Mouse (Mus musculus): ENCODE results near the gene Coro2b. TPM values are rescaled to one million over a fixed set of nuclear protein-coding genes. Genes with fewer than 3 reads are reported as not detected.

Gene Coro2b
- polyA plus RNA-seq, 3 experiments from 2014 or later, result 0.33 to 3.8 (median 1.2) TPM

- ATAC-seq, result no peak
Observed at GRCm38 (mm10) chr9:62437446-62437845, 99.4 kb downstream of the Coro2b start.

- ATAC-seq, result no peak
Observed at GRCm38 (mm10) chr9:62435613-62436318, 101.1 kb downstream of the Coro2b start.

DNA sequence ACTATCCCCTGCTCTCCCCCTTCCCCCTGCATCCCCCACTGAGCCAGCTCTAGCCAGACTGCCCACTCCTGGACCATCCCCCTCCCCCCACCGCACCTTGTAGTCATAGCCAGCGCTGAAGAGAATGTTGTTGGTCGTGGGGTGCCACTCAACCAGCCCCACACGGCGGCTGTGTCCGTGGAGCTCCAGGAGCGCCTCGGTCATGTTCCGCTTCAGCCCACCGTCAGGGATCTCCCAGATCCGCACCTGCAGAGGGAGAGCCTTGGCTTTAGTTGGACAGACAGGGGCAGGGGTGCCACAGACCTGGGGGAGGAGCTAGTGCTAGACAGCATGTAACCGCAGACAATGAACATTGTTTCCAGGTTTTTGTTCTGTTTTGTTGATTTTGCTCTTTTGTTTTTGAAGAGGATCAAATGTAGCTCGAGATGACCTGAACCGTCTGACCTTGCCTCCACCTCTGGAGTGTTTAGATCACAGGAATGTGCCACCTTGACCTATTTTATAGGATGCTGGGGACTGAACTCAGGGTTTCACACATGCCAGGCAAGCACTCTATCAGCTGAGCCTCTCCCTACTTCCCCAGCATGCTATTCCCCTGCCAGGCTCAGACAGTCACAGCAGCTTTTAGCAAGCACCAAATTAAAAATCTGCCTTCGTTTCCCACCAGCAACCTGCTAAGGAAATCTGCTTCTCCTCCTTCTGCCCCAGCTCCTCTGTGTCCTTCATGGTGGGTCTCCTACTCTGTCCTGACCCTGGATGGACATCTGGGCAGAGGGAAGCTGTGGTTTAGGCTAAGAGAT lies 104.4 kb downstream of the Coro2b start:
- no peak for ATAC-seq

DNA sequence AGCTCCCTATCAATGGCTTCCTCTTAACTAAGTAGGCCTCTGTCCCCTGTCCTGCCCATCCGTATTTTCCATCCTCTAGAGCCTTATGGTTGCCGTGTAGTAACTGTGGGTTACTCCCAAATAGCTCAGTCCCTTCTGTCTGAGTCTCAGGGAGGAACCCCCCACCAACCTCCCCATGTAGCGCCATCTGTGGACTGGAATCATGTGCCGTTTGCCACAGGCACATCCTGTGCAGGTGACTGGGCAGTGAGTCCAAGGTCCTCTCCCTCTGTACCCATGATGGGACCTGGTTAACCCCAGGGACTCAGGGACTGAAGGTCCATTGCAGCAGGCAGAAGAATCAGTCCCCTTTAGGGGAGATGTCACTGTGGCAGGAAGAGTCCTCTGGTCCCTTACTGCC lies 106.1 kb downstream of the Coro2b start:
- ATAC-seq, result no peak

- ATAC-seq, result peak; percentile 75
Observed at GRCm38 (mm10) chr9:62427010-62427409, 109.8 kb downstream of the Coro2b start.

DNA sequence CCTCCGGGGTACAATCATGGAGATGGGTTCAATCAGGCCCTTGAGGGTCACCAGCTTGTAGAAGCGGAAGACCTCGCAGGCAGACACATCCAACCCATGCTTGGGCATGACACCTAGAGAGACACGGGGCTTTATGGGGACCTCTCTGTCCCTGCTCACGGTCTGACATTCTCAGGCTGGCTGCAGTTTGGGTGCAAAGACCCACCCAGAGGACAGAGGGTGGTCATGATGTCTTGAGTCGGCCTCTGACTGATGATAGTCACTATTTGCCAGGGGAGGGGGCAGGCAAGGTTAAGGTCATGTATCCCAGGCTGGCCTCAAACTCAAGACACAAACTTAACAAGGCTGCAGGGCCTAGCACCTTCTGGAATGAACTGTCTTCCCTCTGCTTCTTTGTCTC lies 110.3 kb downstream of the Coro2b start:
- ATAC-seq, result no peak

- ATAC-seq, result no peak
Observed at GRCm38 (mm10) chr9:62426021-62426420, 110.8 kb downstream of the Coro2b start.

DNA sequence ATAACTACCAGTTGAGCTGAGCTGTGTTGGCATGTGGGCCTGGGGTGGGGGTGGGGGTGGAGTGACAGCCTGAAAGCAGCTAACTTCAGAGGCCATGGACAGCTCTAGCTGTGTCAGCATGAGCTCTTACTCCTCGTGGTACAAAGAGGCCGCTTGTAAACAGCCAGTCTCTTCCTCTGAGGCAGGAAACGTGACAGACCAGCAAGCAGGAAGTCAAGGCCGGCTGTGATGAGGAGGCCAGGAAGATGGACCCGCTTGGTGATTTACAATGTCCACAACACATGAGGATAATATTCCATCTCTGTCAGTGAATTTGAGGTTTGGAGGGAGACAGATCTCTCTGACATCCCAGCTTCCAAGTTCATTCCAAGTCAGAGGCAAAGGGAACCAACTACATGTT lies 111.6 kb downstream of the Coro2b start:
- ATAC-seq, result peak; percentile 60

DNA sequence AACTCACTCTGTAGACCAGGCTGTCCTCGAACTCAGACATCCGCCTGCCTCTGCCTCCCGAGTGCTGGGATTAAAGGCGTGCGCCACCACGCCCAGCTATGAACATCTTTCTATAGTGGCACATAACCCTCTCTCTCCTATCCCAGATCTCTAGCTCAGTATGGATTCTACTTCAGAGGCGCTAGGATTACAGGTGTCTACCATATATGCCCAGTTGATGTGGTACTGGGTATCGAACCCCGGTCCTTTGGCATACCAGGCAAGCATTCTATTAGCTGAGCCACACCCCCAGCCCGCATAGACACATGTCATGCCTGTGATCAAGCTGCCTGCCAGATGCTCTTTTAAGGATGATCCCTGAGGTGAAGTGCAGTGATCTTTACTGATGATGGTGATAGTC lies 113.0 kb downstream of the Coro2b start:
- ATAC-seq, result no peak

DNA sequence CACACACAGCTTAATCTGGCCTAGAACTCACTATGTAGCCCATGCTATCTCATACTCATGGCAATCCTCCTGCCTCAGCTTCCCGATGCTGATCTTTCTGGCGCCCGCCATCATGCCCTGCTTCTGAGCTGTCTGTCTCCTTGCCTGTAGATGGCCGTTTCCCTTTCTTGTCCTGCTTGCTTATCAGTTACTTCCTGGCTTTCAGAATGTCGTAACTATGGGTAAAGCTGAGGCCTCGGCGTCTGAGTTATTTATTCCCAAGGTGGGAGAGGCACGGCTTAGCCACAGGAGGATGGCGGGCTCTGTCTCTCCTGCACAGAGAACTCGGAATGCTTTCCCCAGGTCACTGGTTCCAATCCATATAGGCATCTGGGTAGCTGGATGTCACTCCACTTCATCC lies 113.9 kb downstream of the Coro2b start:
- no peak for ATAC-seq

- ATAC-seq, result no peak
Observed at GRCm38 (mm10) chr9:62421911-62422310, 114.9 kb downstream of the Coro2b start.

DNA sequence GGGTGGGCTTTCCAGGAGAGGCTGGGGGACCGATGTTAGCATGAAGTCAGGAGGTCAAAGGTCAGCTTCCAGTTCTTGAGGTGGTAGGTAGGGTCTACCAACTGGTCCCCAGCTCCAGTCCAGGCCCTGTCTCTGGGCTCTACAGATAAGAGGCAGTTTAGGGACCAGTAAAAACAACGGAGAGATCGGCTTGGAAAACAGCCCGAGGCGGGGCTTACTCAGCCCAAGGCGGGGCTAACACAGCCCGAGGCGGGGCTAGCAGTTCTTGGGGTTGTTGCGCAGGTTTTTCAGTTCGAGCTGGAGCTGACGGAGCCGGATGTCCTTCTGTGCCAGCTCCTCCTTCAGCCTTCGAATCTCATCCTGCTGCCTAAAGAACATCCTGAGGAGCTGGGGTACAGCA lies 115.8 kb downstream of the Coro2b start:
- peak; percentile 96 for ATAC-seq

DNA sequence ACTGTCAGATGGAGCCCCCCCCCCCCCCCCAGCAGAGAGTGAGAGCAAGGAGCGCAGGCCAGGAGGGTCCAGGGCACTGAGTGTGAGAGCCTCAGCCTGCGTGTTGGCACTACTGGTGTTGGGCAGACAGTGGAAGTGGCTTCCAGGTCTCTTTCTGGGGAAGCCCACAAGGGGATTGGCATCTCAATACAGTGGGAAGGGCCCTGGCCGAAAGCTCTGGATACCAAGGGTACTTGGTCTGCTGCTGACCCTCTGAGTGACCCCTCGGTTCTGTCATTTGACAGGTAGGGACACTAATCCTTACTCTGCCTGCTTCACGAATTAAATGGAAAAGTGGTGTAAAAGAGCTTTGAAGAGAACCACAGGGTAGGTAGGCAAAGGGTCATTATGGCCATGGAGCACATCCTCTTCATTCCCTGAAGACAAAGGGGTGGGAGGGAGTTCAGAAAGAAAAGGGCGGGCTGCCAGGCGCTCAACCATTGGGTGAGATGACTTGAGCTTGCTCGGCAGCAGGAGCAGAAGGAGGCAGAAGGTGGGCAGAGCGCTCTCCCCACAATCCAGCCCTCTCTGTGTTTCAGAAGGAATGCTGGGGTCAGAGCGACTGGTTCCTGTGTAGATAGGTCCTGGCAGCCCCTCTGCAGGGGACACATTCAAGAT lies 116.5 kb downstream of the Coro2b start:
- ATAC-seq, result no peak

DNA sequence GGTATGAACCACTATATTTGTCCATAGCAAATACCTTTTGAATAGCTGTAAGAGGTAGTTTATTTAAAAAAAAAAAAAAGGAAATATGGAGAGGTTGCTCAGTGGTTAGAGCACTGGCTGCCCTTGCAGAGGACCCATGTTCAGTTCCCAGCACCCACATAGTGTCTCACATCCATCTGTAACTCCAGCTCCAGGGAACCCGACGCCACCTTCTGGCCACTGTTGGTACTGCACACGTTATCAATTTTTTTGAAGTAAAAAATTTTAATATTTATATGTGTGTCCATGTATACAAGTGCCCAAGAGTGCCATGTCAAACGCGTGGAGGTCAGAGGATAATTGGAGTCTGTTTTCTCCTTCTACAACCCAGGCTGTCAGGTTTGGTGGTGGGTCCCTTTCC lies 118.1 kb downstream of the Coro2b start:
- ATAC-seq, result no peak

GRCm38 (mm10) chr9:62407357-62408146 lies 129.3 kb downstream of the Coro2b start:
- no peak for ATAC-seq

GRCm38 (mm10) chr9:62406423-62407013 lies 130.3 kb downstream of the Coro2b start:
- ATAC-seq, result no peak

GRCm38 (mm10) chr9:62401589-62401988 lies 135.3 kb downstream of the Coro2b start:
- ATAC-seq, result no peak

GRCm38 (mm10) chr9:62400531-62401170 lies 136.2 kb downstream of the Coro2b start:
- no peak for ATAC-seq

DNA sequence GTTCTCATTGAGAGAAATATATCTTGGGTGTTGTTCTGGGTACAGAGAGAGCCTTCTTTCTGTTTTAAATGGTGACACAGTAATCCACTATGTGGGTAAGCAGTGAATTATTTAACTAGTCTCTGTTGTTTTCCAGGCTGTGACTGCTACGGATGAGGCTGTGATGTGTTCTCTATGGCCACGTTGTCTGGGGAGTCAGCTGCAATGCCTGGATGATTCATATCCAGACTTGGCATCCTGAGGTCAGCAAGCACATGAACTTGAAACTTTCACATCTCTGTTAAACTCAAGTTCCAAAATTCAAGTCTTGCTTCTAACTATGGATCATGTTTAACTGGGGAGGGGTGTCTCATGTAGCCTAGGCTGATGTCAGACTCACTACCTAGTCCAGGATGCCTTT lies 142.7 kb downstream of the Coro2b start:
- ATAC-seq, result no peak

DNA sequence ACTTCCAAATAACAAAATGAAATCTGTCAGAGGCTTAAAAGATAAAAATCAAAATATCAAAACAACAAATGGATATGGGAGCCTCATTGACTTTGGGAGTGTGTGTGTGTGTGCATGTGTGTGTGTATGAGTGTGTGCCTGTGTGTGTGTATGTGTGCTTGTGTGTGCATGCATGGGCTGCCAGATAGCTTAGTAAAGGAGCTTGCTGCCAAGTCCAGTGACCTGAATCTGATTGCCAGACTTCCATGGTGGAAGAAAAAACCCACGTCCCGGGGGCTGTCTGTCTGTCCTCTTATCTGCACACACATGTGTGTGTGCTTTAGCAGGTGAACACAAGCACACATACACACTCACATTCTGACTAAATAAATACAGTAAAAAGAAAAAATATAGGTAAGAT lies 143.3 kb downstream of the Coro2b start:
- no peak for ATAC-seq

DNA sequence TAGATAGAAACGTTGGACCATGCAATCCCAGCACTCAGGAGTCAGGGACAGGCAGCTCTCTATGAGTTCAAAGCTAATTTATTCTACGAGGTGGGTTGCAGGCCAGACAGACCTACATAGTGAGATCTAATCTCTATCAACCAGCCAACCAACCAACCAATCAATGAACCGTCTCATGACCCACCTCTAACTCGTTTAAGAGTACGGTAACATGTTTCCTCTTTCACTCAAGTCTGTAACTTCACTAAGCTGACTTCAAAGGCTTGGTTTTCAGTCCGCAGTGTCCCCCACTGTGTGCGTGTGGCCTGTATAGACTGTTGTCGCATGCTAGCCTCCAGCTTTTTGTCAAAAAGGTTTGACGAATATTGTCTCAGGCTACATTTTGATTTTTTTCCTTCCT lies 147.1 kb downstream of the Coro2b start:
- ATAC-seq, result no peak

Data from inflammation-experienced regulatory T-cells, adult 6 months (primary cell).